22 mouse cellular contexts compared by ENCODE assay signal in the genomic region with DNA sequence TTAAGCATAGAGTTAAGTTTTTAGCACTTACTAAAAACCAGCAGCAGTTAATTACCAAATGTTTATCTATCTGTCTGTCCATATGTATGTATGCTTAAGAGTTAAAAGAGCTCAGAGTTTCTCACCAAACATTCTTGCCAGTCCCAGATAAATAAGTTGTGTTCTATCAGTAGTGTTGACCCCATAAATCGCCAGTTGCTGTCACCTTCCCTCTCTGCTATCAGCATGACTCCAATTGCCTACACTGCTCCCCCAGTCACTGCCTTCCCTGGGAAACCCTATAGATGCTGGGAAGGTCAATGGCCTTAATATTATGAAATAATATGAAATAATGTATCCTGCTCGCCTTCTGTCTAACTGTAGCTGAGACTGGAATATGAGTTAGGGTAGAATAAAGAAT. TPM values are rescaled to one million over a fixed set of nuclear protein-coding genes. Genes with fewer than 3 reads are reported as not detected.
"Had no signal": no experiment of that assay in that cellular context is flagged by ENCODE, and none has a peak within 500 bp of the region (broad histone marks: within the 10 kb centered on the region; RNA-seq: fewer than 3 reads in every experiment).

No protein-coding gene starts in this region.

- H3K4me1 ChIP-seq: liver, embryonic 12.5 days; neural tube, embryonic 13.5 days had no signal

- H3K9ac ChIP-seq: liver, embryonic 12.5 days; liver, embryonic 14.5 days; midbrain, embryonic 12.5 days; neural tube, embryonic 13.5 days; neural tube, embryonic 15.5 days had no signal

- H3K4me2 ChIP-seq: liver, embryonic 12.5 days; midbrain, embryonic 12.5 days; neural tube, embryonic 13.5 days; neural tube, embryonic 15.5 days had no signal

- ATAC-seq: liver, embryonic 12.5 days; midbrain, embryonic 16.5 days had no signal

- H3K27me3 ChIP-seq: liver, embryonic 12.5 days; midbrain, embryonic 12.5 days; neural tube, embryonic 13.5 days; neural tube, embryonic 15.5 days had no signal

- H3K4me3 ChIP-seq: liver, embryonic 12.5 days; midbrain, embryonic 10.5 days; midbrain, embryonic 12.5 days; myocyte; neural tube, embryonic 13.5 days; neural tube, embryonic 15.5 days had no signal

- H3K36me3 ChIP-seq: liver, embryonic 12.5 days; midbrain, embryonic 10.5 days; midbrain, embryonic 12.5 days; neural tube, embryonic 13.5 days; neural tube, embryonic 15.5 days had no signal

- DNase-seq: lung, adult 18-20 months; lung, postnatal 4 days; midbrain, embryonic 14.5 days; retina, postnatal 1 day; right cerebral cortex, adult 18-20 months; right cerebral cortex, postnatal 25 days; right cerebral cortex, postnatal 4 days; spleen, adult 18-20 months; thymus, adult 18-20 months; thymus, postnatal 14 days; thymus, postnatal 36 days had no signal

- H3K27ac ChIP-seq: liver, embryonic 12.5 days; liver, embryonic 14.5 days; midbrain, embryonic 10.5 days; midbrain, embryonic 12.5 days; neural tube, embryonic 13.5 days; neural tube, embryonic 15.5 days had no signal

- H3K9me3 ChIP-seq: liver, embryonic 12.5 days; midbrain, embryonic 10.5 days; midbrain, embryonic 12.5 days; neural tube, embryonic 13.5 days; neural tube, embryonic 15.5 days had no signal

RNA-seq across cellular contexts. Expression of gene Sstr4, which starts 37.2 kb away (rescaled TPM):
- total RNA-seq: megakaryocyte-erythroid progenitor cell, adult 5-6 weeks had no signal
- polyA plus RNA-seq: liver, embryonic 14.5 days; liver, embryonic 16.5 days; myocyte; thymus, postnatal 0 days had no signal
